Mouse (Mus musculus): ENCODE results near the gene Cacng4.

Cacng4 gene

DNA sequence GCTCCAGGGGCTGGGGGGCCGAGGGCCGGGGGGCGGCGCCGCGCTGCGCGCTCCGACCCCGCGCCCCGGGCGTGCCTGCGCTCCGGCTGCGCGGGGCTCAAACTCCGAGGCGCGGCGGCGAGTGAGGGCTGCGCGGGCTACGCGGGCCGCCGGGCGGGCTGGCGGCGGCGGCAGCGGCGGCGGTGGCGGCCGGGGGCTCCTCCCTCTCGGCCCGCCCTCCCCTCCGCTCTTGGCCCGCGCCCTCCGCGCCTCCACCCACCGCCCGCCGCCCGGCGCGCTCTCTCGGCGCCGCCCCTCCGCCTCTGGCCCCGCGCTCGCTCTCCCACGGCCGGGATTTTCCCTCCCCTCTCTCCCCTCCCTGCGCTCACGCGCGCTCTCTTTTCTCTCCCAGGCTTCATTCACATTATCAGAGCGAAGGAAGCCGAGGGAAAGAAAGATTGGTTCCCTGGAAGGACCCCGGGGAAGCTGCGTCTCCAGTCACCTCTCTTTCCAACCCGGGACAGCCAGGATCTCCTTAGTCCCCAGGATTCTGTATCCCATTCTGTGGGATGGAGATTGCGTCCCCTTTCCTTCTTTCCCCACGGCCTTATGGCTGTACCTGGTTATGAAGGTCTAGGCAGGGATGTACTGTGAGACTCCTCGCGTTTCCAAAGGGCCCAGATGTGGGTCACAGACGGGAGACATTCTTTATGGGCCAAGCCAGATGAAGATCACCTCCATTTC lies at the start of gene Cacng4:
Cacng4 (minus strand) TSS at position 11 of the 723 bp plus-strand sequence.
- in situ Hi-C loops (cut with MseI, MboI): no loop called here

DNA sequence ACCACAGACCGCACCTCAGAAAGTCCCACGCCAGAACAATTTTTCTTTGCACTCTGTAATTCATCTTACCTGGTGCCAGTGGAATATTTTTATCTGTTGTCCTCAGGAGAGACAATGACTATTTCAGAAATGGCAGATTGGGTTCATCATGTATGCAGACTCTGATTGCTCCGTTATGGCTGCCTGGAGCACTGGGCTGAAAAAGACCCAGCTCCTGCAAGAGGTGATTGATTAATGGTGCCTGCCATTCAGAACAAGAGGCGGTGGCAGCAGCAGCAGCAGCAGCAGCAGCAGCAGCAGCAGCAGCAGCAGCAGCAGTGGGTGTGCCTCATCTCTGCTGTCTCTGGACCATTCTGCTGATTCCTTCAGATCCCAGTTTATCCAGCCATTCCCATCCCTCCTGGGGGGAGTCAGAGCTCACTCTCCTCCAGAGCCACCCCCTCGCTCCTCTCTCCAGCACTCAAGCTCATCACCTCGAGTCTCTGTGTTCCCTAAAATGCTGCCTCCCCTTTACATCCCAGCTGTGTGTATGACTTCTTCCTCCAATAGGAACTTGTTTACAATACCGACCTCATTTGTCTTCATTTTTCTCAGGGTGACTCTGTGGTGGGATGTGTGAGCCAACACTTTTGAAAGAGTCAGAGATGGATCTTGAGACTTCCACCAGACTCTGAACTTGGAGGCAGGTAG lies 39.1 kb upstream of the Cacng4 start:
- in situ Hi-C loops (cut with MseI, MboI): no loop called here

DNA sequence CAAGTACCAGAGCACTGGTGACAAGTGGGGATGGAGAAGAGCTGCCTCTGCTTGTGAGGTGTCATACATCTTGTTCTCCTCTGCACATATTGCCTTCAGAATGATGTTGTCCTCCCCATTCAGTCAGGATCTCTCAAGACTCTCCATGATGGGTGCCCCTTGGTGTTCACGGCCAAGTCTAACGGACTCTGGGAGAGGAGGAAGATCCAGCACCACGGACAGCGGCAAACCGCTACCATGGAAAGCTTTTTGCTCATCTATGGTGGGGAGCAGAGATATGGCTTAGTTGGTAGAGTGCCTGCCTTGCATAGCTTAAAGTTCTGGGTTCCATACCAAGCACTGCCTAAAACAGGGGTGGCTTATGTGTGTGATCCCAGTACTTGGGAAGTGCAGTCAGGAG lies 22.8 kb upstream of the Cacng4 start:
- in situ Hi-C loops (cut with MseI, MboI): no loop called here

DNA sequence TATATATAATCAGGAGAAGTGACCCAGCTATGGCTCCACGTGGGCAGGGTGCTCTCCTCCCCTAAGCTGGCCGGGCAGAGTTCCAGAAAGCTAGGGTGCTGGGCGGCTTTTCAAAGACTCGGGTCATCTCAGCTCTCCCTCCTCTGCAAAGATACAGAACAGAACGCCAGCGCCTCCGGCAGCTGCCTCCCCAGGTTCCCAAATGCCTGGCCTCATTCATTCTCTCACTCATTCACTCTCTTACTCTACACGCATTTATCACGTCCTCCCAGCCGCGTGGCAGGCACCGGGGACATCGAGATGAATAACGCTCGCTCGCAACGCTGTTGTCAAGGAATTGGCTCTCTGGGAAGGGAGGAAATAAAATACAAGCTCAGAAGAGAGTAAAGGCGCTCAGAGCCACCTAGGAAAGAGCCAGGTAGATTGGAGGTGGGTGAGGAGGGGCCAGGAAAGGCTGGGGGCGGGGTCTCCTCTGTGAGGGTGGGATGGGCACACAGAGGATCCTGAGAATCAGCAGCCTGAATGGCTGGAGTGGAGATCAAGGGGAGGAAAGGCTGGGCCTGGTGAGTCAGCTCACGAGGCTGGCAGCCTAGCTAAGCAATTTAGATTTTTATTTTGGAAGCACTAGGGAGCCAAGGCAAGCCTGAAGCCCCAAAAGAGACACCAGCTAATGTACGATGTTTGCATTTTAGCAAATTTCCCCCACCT lies 18.7 kb upstream of the Cacng4 start:
- in situ Hi-C loops (cut with MseI, MboI): no loop called here

DNA sequence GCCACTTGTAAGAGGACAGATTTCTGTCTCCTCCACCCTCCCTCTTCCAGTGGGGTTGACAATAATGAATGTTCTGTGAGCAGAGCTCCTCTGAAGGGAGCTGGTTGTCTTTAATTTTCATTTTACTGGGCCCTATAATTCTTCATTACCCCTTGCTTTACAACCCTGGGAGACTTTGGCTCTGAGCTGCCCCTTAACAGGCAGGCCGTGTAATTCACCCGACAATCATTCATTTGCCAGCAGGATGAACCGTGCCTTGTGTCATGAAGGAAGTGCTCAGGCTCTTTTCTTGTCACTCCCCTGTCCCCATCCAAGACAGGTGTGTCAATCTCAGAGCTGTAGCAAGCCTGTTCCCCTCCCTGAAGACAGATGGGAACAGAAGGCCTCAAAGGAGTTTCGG lies 18.1 kb upstream of the Cacng4 start:
- in situ Hi-C loops (cut with MseI, MboI): no loop called here

DNA sequence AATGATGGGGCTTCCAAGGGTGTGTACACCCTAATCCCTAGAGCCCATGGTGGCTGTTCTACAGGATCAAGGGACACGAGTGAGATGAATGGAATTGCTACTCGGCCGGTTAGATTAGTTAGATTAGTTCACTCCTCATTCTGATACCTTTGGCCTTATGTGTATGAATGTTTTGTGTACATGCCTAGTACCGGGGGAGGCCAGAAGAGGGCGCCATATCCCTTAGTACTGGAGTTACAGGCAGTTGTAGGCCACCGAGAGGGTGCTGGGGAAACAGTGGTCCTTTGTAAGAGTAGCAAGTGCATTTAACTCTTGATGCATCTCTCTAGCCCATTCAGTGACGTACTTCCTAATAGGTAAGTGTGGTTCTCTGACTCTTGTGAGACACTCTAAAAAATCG lies 14.2 kb upstream of the Cacng4 start:
- in situ Hi-C loops (cut with MseI, MboI): loop anchor here in 1 of 2 experiments (5.0 kb wide), 1 partner anchor 44 kb away; no protein-coding TSS in a partner anchor

DNA sequence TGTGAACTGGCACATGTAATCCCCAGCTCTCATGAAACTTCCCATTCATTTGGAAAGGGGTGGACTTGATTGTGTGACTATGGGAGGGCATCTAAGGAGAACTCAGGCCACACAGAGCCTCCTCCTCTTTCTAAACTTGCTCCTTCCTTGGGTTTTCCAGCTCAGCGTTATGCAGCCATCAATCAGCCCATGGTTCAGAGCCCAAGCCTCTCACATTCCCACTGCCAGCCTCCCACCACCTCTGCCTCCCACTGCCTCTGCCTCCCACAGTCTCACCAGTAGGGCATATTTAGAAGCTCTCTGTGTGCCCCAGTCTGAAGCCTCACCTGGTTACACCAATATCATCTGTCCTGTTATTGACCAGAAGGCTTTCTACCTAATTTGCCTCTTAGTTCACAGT lies 11.7 kb upstream of the Cacng4 start:
- in situ Hi-C loops (cut with MseI, MboI): loop anchor here in 1 of 2 experiments (5.0 kb wide), 1 partner anchor 46 kb away; no protein-coding TSS in a partner anchor

DNA sequence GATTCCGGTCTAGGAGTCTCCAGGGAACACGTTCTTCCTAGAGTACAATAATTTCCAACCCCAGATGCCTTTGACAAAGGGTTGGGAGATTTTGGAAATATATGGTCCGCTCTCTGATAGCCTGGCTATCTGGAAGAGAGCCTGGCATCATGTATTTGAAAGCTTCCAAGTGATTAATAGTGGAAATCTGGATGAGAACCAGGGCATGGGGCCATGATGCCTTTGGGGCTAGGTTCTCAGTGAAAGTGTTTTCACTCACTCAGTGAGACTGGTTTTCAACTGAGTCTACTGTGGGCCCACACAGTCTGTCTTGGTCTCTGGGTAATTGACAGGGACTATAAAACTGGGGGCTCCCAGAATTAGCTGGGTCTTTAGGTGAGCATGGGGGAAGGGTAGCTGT lies 7.6 kb upstream of the Cacng4 start:
- in situ Hi-C loops (cut with MseI, MboI): no loop called here

DNA sequence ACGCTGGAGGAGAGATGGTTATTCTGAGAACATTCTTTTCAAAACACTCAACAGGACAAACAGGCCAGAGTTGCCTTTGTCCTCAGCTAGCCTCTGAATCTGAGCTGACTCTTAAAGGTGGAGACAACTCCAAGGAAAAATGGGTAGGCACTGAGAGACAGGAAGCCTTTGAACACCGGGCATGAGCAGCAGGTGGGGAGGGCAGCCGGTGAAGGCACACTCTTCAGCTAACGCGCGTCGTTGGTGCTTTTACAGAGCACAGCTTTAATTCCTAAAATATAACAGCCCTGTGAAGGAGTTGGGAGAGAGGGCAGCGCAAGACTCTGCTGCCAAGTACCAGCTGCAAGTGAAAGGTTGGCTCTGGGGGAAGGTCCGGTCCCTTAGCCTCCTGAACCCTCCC lies 5.0 kb upstream of the Cacng4 start:
- in situ Hi-C loops (cut with MseI, MboI): no loop called here

DNA sequence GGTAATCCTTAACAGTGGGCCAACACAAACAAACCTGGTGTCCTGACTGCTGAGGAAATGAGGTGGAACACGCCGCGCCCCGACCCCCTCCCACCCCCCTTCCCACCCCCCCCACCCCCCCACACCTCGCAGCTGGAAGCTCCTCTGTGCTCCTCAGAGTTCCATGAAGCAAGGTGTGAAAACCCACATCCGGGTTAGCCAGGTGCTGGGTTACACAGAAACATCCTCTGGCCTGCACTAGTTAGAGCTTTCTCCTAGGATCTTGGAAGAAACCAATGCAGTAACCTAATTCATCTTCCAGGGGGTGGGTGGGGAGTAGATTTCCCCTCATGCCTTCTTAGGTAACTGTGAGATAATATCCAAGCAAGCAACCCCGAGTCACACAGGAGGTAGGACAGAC lies 2.0 kb upstream of the Cacng4 start:
- in situ Hi-C loops (cut with MseI, MboI): no loop called here

DNA sequence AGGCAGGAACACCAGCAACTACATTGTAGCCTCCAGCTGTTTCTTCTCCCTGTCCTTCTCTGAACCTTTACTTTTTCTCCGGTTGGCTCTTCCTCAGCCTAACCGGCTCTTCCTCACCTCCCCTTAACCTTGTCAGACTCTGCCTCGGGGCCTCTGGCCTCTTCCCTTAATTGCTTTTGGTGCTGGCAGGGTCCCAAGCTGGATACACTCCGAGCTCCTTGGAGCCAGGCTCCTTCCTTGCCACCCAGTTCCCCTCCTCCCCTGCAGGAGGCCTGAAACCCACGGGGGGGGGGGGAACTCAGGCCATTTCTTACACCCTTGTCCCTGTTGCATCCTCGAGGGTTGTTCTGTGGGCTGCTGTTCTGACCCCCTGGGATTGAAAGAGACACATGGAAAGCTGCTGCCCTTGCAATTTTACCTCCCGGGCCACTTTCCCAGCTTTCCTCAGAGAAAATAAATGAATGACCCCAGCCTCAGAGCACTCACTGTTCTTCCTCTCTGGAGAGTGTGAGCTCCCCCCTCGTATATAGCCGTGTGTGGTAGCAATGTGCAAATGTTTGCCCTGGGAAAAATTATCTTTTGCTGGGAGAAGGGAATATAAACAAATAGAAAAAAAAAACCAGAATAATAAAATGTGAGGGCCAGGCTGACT lies 1.2 kb upstream of the Cacng4 start:
- in situ Hi-C loops (cut with MseI, MboI): no loop called here

DNA sequence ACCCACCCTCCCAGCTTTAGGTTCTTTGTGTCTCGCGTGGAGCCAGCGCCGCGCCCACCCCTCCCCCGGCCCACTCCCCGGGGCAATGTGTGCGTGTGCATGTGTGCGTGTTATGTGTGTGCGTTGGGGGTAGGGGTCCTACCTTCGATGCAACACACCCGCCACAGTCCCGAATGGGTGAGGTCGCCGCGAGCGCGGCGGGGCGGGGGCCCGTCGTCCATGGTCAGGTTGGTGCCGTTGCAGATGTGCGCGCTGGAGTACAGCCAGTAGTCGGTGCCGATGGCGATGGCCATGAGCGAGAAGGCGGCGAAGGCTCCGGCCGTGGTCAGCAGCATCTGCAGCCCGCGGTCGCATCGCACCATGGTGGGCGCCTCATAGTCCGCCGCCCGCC lies 259 bp downstream of the Cacng4 start:
- in situ Hi-C loops (cut with MseI, MboI): no loop called here

DNA sequence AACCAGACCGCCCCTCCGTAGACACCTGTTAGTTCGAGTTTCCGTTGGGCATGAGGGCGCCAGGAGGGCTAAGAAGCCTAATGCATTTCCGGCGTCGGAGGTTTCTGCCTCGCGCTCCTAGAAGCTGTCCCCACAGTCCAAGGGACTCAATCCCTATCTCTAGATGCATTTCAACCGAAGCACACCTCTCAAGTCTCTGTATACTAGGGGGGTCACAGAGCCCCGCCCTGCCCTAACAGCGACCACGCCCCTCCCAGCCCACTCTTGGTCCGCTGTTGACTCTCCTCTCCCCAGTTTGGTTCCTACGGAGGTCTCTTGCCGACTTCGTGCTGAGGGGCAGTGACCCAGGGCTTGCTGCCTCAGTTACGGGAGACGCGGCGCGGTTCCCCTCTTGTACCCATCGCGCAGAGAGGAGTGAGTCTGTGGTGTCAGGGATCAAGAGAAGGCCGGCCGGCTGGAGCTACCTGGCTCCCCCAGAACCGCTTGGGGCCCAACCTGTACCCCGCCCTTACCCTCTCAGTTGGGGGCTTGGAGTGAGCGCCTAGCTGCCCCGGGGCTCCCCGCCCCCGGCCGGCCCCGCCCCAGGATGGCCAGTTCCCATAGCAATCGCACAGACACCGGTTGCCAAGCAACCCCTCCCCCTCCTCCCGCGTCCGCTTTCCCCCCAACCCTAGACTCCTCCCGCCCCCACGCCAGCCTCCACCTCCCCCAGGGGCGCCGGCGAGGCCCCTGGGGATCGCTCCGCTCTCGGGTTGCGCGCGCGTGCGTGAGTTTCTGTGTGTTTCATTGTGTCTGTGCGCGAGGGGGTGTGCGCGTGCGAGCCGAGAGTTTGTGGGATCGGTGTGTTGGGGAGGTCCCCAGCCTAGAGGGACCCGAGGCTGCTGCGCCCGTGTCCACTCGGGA lies 906 bp downstream of the Cacng4 start:
- in situ Hi-C loops (cut with MseI, MboI): no loop called here

DNA sequence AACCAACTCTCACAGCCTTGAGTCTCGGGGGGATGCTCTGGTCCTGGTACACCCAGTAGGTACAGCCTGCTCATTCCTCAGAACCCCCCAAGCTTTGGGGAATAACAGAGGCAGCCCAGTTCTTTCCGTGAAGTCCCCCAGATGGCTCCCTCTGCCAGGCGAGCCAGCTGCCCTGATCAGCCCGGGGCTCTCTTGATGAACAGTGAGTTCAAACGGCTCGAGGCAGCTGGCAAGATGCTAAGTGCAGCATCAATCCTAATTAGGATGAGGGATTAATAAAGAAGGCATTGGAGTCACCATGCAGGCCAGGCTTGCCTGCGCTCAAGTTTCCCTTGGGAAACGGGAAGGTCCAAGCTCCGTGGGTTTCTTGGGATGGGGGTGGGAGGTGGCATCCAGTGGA lies 2.2 kb downstream of the Cacng4 start:
- in situ Hi-C loops (cut with MseI, MboI): no loop called here

DNA sequence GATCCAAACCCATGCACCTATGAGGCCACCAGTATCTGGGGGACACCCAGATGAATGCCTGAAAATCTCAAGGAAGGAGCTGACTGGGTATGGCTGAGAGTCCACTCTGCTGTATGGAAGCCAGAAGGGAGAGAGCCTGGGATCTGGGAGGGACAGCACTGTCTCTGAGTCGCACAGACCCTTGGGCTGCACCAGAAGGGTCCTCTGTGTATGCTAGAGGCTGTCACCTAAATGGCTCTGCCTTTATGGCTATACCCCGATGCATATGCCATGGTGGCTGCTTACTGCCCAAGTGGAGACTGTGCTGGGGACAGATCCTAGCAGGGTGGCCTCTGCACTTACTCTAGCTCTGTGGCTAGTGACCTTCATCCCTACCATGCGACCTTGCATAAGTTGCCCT lies 8.6 kb downstream of the Cacng4 start:
- in situ Hi-C loops (cut with MseI, MboI): no loop called here

DNA sequence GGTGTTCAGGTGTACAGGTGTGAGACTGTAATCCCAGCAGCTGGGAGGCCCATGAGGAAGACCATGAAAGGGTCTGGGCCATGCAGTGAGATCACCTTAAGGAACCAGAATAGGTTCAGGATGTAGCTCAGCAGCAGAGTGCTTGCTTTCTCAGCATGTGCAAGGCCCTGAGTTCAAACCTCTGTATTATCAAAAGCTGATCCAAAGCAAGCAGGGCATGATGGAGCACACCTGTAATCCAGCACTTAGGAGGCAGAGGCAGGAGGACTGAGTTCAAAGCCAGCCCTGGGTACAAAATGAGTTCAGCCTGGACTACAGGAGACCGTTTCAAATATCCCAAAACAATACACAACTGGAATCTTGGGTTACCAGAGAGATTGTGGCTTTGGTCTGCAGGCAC lies 9.1 kb downstream of the Cacng4 start:
- in situ Hi-C loops (cut with MseI, MboI): no loop called here

DNA sequence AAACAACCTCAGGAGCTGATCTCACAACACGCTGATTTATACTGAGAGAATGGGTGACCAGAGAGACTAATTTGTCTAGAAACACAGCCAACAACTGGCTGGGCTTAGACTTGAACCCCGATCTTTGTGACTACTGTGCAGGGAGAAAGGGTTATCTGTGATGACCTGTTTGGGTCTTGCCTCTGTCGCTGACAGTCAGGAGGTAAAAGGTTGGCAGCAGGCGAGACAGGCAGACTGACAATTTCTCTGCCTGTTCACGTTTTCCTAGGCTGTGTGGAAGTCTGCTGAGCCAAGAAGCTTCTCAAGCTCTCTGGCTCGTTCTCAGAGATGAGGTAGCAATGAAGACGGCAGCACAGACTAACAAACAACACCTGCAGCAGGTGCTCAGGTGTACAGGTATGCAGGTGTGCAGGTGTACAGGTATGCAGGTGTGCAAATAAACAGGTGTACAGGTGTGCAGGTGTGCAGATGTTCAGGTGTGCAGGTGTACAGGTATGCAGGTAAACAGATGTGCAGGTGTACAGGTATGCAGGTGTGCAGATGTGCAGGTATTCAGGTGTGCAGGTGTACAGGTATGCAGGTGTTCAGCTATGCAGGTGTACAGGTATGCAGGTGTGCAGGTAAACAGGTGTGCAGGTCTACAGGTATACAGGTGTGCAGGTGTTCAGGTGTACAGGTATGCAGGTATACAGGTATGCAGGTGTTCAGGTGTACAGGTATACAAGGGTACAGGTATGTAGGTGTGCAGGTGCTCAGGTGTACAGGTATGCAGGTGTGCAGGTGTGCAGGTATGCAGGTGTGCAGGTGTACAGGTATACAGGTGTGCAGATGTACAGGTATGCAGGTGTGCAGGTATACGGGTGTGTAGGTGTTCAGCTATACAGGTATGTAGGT lies 10.2 kb downstream of the Cacng4 start:
- in situ Hi-C loops (cut with MseI, MboI): no loop called here

DNA sequence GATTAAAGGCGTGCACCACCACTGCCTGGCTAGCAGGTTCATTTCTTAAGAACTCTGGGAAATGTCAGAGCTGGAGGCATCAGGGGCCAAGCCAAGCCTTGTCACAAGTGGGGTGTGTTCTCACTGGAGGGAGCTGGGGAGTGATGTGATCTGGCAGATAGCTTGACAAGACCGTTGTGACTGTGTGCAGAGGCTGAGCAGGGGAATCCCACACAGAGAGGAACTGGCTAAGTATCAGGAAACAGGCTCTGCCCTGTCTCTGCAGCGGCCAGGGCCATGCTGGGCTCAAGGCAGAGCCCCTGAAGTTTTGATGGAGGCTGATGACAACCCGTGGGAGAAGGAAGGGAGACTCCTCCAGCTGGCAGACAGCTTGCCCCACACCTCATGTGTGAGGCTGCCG lies 11.8 kb downstream of the Cacng4 start:
- in situ Hi-C loops (cut with MseI, MboI): no loop called here

DNA sequence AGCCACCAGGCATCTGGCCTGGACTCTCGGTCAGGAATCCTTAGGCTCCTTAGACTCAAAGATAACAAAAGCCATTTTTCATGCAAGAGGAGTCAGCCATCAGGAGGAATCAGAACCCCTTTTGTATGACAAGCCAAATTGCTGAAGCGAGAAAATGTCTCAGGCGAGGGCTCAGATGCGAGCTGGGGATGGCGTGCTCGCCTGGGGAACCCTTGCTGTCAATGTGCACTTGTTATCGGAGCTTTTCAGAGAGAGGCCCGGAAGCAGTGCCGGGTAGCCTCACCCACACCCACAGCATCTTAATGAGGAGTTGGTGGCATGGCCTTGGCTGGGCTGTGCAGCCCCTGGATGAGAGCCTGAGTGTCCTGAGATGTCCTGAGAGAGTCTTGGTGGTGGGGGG lies 15.5 kb downstream of the Cacng4 start:
- in situ Hi-C loops (cut with MseI, MboI): no loop called here

DNA sequence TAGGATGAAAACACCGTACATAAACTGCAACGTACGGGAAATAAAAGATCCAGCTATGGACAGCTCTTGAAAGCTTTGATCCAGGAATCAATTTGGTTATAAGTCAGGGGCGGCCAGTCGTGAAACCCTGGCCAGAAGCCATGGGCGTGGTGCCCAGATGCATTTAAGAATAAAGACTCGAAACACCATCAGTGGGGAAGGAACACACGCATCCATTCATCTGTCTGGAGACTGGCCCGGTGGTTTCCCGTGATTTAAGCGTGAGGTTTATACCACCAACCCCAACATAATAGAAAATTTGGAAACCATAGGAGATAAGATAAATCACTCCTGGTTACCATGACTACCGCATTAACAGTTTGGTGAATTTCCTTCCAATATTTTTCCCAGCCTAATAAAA lies 16.9 kb downstream of the Cacng4 start:
- in situ Hi-C loops (cut with MseI, MboI): no loop called here
